Mouse (Mus musculus) CD4-positive helper T cell, adult 2 months (primary cell): Measurements from ENCODE around the gene Mms22l.
"Not testable (repeated sequence)": the region's sequence is repeated elsewhere in the genome, so short reads cannot be mapped to it uniquely, and the experiment has no call there.

Source experiments
- DNase-seq: peaks from one replicate; pipeline ENCODE4 v3.0.0-alpha.2; 2012; ENCODE audit warnings: low read depth, missing footprints, low spot score

The Mms22l gene

DNA sequence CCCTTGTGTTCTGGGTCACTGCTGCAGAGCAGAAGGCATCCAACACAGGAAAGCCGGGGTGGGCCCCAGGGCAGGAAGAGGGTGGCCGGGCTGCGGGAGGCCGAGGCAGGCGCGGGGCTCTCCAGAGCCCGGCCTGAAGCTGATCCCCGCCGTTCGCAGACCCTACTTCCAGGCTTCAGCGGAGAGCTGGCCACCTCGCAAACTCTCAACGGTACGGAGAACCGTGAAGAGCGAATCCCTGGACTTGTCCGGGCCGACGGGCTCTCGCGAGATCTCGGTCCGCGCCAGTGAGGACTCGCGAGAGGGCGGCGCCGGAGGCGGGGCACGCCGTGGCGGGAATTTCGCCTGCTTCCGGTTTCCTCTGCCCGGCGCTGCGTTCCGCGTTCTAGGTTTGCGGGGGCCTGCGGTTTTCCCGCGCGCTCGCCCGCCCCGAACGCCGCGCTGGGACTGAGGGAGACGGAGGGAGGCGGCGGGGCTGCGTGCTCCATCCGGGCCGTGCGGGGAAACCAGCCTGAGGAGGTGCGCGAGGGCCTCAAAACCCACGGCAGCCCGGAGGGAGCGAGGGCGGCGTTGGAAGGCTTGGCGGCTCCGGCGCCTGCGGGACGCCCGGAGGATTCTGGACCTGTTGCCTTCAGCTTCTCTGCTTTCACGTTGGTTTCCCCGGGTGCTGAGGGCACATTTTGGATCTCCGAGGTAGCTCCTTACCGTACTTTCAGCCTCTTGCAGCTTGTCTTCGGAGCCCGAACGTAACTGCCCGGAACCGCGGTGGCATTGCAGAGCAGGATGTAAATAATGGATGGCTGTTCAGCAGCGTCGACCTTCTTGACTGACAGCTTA is at the start of gene Mms22l:
Gene Mms22l, plus strand, starts transcription at position 336 of the 837 bp plus-strand sequence.
- peak; percentile 91 for DNase-seq

DNA sequence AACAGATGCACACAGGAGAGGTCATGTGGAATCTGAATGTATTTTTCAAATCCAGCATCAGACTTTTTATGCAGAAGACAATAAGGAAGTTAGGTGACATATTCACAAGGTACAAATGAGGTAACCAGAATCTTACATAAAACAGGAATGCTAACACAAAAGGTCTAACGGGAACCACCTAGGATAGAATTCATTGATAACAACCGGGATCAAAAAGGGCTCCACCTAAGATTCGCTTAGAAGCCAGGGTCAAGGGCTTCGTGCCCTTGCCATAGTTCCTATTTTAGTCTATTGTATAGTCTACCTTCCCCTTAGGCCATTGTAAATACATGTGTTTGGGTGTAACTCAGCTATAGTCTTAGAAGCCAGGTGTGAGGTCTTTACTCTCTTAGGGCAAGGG is 12.2 kb upstream of the Mms22l start:
- DNase-seq = not testable (repeated sequence)

- no peak for DNase-seq
Observed at GRCm38 (mm10) chr4:24496953-24497319, 685 bp downstream of the Mms22l start.

- no peak for DNase-seq
Observed at GRCm38 (mm10) chr4:24509195-24509594, 12.9 kb downstream of the Mms22l start.

GRCm38 (mm10) chr4:24536989-24537388 is 40.7 kb downstream of the Mms22l start:
- DNase-seq = no peak

DNA sequence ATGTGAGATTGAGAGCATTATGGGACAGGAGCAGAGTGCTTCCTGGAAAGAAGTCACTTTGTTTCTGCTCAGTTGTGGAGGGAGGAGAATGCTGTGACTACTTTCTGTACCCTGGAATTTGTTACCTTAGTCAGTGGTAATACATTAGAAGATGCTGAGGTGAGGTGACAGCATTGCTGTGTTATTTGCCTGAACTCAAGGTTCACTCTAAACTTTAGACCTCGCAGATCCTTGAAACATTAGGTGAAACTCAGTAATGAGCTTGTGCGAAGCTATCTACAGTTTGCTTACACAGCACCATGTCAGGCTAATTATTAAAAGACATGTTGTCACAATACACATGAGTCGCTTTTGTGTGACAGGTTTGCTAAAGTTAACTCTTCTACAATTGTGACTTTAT is 47.2 kb downstream of the Mms22l start:
- no peak for DNase-seq

- no peak for DNase-seq
Observed at GRCm38 (mm10) chr4:24544677-24545151, 48.5 kb downstream of the Mms22l start.

GRCm38 (mm10) chr4:24556116-24556820 is 60.0 kb downstream of the Mms22l start:
- DNase-seq = peak; percentile 12

DNA sequence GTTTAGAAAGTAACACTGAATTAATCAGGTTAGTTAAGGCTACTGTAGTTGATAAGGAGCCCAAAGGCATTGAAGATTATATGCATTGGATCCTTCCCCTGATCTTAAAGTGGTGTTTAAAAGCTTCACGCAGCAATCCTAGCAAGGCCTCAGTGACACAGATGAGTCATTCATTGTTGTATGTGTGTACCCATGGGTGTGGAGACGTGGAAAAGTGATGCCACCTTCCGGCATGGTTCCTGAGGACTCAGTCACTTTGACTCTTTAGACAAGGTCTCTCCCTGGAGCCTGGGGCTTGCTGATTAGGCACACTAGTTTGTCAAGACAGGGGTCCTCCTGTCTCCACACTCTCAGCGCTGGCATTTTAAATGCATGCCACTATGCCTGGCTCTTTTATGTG is 60.9 kb downstream of the Mms22l start:
- no peak for DNase-seq

DNA sequence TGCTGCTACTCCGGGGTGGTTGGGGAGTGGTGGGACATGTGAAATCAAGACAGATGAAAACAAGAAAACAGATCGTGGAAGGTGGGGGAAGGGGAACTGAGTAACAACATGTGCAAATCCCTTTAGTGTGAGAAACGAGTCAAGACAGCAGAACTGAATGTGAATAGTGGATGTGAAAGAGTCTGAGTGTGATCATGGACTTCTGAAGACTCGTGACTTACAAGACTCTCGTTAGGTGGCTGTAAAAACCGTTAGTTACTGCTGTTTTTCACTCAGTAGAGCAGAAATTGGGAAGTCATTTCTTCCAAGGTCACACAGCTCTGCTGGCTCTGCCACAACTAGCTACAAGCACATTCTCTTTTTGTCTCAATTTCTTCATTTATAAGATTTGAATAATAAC is 71.8 kb downstream of the Mms22l start:
- DNase-seq = no peak

GRCm38 (mm10) chr4:24568989-24569556 is 72.8 kb downstream of the Mms22l start:
- peak; percentile 53 for DNase-seq

DNA sequence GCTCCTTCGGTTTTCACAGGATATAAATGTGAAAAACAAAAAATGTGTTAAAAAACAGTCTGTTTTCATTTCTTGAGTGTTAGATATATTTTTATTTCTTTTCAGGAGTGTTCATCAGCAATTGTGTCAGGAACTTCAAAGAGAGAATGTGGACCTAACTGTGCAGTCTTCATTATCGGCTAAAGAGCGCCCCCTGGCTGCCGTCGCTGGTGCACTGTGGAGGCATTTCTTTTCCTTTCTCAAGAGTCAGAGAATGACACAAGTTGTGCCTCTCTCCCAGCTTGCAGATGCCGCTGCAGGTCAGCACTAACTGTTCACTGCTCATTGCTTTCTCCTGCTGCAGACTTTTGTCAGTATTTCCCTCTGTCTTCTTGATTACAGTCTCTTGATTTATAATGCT is 78.0 kb downstream of the Mms22l start:
- peak; percentile 60 for DNase-seq

DNA sequence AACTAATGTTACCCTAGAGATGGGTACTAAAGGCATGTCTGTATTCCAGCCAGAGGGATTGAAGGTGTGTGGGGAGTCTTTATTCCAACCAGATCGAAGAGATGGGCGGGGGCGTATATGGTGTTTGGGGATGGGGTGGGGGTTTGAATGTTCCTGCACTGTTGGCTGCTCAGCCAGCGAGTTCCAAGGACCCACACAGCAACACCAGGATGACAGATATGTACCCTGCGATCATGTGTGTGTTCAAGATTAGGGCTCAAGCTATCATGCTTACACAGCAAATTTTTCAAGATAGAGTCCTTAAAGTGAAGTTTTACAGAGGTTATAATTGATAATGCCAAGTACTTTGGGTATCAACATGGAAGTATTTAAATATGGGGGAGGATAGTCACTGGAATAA is 81.3 kb downstream of the Mms22l start:
- DNase-seq = no peak

- no peak for DNase-seq
Observed at GRCm38 (mm10) chr4:24582295-24582694, 86.0 kb downstream of the Mms22l start.

GRCm38 (mm10) chr4:24583997-24584396 is 87.7 kb downstream of the Mms22l start:
- no peak for DNase-seq

DNA sequence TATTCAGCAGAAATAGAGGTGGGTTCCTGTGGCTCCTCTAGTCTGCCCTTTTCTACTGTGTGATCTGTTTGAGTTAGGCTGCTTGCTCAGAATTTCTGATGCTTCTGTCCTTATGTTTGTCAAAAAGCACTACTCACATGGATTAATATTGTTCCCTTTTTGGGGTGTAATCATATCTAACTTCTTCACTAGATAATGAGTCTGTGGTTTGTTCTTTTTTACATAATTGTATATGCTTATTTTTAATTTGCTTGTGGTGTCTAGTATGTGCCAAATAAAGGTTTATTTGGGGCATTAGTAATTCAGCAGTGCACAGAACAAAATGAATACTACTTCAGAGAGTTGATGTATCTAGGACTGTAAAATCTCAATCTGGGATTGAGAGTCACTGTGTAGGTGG is 98.6 kb downstream of the Mms22l start:
- DNase-seq = no peak

GRCm38 (mm10) chr4:24596942-24597611 is 100.8 kb downstream of the Mms22l start:
- DNase-seq = no peak

DNA sequence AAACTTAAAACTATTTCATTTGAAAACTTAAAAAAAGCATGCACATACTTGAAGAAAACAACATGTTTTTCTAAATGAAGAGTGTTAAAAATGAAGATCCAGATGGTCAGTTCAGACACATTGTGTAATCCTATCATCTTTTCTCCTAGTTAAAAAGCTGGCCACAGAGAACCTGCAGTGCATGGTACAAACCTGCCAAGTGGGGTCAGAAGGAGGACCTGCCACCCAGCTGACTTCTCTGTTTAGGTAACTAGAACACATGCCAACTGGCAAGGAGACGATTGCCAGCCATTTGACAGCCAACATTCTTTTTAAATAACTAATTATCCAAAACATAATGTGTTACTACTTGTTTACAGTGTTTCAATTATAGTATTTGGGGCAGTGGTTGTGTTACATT is 102.4 kb downstream of the Mms22l start:
- DNase-seq = no peak

DNA sequence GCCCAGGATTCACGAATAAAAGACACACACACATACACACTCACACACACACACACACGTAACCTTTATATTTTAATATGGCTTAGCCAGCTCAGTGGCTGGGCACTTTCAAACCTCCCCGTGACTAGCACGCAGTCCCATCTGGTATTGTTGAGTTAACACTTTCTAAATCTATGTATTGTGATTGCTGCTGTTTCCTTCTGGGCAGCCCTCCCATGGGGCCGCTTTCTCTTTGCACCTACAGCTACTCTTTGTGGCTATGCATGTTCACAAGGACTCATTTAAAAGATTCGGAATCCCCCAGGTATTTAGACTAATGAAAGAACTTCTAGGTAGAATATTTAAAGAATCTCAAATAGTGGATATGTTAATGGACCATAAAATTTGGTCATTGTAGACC is 105.5 kb downstream of the Mms22l start:
- no peak for DNase-seq

GRCm38 (mm10) chr4:24609085-24609484 is 112.8 kb downstream of the Mms22l start:
- DNase-seq = no peak

DNA sequence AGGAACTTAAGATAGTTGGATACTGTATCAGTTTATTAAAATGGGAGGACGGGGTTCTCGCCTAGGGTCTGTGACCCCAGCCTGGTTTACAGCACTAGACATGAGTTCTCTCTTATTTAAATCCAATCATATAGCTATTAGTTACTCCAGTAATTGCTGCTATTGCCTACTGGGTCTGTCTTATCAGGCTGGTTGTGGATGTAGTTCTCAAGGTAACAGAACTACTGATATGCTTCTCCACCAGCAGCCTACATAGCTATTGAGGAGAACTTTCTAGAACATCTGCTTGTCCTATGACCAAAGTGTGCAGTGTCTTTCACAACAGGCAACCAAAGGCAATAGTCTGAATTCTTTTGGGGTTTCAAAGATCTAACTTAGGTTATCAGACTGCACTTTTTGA is 113.3 kb downstream of the Mms22l start:
- no peak for DNase-seq

GRCm38 (mm10) chr4:24620005-24620404 is 123.8 kb downstream of the Mms22l start:
- no peak for DNase-seq
